Mouse (Mus musculus) spleen, postnatal 36 days (tissue): ENCODE measurements at regions not wholly inside any gene's neighbourhood (a gene's known extent, or its start where the extent isn't known, plus 50 kb on each side); places are given as distances from the start of the nearest gene placed in this dataset.
A peak's percentile ranks its signal among the peaks of the same experiment; 100 is the strongest.

ENCODE experiments used
- DNase-seq, 2 experiments: peaks; one replicate each; pipeline ENCODE4 v3.0.0; 2022; ENCODE audit warnings: low spot score in 2 of 2, mixed read lengths in 1 of 2

DNA sequence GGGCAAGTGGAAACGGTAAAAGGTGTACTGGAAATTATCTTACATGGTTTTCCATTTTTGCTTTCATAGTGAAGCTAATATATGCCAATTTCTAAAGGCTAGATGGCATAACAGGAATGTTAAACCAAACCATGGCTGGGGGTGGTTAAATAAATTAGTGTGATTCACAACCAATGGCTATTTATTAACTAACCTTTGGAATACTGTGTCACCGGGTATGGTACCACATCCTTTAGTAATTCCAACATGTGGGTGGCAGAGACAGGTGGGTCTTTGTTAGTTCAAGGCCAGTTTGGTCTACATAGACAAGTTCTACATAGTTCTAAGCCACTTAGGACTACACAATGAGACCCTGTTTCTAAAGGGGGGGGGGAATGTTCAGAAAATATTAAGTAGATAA is 179.8 kb upstream of the Plxnc1 start:
- DNase-seq: no peak

DNA sequence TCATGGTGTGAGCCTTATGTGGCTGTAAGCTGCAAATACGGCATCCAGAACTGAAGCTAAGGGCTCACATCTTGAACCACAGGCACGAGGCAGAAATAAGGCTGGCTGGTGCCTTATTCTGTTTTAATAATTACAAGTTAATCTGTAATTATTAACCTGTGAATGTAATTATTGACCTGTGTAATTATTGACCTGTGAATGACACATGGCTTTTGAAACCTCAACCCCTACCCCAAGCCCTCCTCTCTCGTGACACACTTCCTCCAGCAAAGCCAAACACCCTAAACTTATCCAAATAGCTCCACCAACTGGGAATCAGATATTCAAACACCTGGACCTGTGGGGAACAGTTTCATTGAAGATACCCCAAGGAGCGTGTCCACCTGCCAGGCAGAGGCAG is 175.4 kb upstream of the Plxnc1 start:
- DNase-seq: no peak

DNA sequence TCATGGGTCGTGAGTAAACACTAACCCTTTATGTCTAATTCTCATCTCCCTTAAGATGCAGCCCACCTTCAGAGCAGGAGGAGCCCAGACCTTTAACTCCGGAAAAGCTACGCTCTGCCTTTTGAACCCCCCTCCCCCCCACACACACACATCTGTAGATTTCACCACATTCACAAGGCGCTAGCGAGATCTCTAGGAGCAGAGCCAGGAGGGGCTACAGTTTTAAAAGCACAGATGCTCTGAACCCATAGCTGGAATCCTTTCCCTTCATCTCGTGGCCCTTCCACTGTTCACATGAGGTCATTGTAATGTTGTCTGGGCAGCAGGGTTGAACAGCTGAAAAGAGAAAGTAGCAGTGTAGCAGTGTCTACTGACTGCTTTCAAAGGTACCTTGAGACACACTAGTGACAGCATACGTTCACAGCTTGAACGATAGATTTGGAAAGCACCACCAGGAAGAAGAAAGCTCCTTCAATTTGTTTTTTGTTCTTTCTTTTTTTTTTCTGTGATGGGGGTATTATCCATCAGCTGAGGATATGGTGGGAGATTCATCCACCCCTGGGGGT is 174.2 kb upstream of the Plxnc1 start:
- DNase-seq: no peak

DNA sequence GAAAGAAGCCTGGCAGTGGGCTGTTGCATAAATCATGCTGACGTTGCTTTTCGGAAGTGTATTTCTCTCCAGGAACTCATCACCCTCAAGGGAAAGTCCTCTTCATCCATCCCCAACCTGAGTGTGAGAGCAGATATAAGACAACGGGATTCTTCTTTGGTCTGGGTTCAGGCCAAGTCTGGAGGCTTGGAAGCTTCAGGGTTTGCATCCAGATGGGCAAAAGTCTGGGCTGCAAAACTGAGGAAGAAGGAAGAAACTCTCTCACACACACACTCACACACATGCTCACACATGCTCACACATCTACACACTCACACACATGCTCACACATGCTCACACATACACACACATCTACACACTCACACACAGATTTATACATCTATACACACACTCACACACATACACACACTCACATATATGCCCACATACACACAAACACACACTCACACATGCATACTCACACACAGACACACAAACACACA is 173.1 kb upstream of the Plxnc1 start:
- no peak for DNase-seq

DNA sequence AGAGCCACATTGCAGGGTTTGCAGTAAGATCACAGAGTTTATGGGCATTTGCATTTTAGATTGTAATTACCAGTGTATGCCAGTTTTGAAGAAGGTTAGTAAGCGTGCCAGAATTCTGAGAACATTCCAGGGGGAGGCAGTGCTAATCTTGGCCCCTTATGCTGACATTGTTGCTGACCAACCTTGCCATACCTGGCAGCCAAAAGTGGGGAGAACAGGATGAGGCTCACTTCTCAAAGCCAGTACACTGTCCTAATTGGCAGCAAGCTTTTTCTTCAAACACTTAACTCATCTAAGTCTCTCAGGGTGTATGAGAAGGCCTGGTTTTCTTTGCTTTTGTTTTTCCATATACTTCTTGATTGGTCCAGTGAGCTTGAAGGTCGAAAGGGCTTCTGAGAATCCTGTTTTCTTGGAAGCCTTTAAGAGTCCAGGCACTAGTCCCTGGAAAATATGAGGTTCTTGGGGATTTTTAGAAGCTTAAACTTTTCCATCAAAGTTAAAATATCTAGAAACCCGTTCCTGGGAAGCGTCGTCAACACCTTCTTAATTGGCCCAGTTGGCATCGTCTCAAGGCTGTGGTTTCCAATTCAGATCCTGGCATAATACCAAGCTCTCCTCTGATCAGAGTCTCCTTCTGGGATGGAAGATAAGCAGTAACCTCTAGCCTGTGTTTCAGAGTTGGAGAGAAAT is 172.6 kb upstream of the Plxnc1 start:
- DNase-seq: no peak

DNA sequence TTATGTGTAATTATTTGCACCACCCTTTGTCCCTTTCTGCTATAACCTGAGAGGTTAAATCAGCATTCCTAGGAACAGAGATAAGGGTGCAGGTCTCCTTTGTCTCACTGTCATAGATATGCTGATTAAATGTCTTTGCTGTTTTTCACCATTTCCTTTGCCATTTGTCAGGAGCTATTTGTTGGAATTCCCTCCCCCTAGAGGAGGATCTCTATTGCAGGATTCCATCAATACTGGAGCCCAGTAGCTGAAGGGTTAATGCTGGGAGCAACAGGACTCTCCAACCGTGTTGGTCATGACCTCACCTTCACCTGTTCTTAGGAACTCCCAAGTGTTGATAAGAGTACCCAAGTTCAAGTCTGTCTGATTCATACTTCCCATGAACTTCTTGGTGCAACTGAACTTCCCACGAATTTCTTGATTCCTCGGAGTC is 172.0 kb upstream of the Plxnc1 start:
- DNase-seq: no peak

DNA sequence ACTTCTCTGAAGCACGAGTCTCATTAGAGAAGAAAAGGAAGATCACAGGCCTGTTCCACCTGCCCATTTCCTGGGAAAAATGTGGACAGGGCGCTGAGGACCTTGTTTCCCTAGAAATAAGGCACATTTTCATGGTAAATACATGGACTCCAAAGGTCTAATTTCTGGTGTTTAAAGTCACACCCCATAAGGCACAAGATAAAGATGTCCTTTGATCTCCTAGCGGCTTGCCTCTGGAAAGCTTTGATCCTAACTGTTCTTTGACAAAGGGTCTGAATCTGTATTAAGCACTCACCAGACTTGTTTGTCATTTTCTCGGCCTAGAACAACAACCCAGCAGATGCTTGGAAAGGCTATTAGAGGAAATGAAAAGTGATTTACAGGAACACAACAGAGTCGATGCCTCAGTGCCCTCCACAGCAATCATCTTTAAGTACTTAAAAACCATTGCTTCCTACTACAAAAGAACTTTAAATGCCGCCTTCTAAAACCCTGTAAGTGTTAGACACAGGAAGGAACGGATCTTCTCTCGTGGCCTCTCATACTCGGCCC is 168.3 kb upstream of the Plxnc1 start:
- DNase-seq: no peak

DNA sequence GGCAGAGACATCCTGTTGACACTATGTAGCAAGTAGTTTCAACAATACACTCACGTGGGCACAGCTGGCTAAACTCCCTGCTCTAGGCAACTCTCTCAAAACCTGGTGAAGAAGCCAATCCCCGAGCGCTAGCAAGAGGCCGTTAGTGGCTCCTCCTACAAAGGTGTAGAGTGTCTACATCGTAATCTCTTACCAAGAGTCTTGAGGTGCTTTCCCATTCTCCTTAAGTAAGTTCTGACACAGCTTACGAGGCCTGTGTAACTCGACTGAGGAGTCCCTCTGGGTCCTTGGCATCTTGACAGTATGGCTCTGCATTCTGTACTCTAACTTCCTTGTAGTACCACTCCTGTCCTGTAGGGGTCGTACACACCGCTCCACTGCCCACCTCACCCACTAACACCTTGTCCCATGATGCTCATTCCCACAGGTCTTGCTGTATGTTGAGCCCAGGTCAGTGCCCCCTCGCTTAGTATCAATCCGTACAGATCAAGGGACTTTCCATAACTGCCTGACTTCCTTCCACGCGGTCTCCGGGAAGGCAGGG is 167.7 kb upstream of the Plxnc1 start:
- no peak for DNase-seq

DNA sequence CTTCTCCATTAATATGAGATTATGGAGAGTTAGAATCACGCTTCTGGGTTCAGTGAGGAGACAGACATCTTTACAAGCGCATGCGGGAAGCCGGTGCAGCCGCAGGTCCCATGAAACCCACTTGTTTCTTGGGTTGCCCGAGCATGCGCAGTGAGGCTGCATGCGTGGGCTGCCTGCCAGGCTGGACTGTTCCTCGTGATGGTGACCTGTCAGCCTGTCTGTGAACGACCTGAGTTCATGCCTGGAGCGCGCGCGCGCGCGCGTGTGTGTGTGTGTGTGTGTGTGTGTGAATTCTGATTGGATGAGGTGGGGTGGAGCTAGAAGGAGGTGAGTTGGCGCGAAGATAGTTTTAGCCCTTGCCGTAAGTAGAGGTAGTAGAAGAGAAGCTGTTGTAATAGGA is 166.2 kb upstream of the Plxnc1 start:
- no peak for DNase-seq

DNA sequence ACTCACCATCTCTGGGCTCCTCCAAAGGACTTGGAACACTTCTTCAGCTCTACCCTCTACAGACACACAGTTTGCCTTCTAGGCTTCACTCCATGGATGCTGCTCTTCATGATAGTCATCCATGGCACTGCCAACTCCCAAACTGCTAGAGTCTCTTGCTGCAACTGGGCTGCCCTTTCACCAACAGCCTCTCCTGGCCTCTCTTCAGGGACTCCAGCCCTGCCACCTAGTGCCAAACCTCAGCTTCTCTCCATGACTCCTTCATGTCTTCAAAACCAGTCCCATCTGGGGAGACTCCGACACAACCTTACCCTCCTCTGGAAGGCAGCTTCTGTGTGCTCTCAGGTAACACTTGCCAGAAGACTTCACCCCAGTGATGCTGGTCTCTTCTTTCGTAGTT is 164.9 kb upstream of the Plxnc1 start:
- DNase-seq: no peak

DNA sequence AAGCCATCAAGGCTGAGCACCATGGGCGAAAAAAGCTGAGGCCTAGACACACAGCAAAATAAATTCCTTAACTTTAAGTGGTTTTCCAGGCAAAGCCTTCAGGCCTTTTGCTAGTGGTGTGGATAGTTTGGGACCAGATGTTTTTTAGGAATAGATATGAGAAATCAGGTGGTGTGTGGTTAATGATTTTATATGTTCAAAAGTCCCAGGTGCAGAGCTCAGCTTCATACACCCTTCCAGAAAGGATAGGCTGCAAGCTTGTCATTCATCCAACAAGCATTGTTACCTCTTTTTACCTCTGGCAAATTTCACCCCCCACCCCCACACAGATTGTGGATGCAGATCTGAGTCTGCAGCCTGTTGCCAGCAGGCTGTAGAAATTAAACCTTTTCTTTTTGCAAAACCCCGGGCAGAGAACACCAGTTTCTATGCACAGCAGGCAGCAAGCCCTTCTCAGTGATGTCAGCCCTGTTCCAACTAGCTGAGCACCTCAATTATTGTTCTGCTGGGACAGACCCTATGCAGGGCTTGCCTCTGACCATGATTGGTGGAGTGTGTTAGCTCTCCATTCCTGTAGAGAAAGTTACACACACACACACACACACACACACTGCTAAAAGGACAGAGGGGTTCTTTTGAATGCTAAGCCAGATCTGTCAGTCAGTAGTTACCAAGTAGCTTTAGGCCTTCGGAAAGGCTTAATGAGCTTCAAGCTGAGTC is 163.1 kb upstream of the Plxnc1 start:
- DNase-seq: no peak

DNA sequence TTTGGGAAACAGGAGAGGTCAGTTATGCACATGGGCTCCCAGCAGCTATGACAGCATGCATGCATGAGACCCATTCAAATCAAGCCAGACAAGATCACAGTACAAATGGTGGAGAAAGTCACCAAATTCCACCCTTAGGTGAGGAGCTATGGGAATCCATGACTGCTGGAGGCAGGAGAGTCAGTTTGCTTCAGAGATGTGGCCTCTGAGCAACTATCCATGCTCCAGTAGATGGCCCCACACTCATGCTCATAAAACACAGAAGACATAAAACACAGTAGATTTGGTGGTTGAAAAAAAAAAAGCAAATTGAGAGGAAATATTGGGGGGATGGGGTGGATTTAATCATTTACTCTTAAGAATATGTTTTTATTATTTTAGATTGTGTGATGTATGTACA is 159.2 kb upstream of the Plxnc1 start:
- no peak for DNase-seq

DNA sequence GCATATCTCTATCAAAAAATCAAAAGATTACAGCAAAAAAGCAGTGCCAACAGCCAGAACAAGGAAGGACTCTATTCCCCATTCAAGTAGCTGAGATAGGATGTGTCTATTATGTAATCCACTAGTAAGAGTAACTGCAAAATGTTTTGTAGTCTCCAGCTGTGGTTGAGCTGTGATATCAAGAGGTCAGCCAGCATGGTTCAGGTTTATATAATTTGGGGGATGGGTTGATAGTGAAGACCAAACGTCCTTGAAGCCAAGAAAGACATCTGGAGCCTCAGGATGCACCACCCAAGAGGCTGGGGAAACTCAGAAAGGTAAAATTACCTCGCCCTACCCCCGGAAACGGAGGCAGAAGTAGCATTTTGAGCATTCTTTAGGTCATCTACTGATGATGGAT is 158.3 kb upstream of the Plxnc1 start:
- DNase-seq: no peak

DNA sequence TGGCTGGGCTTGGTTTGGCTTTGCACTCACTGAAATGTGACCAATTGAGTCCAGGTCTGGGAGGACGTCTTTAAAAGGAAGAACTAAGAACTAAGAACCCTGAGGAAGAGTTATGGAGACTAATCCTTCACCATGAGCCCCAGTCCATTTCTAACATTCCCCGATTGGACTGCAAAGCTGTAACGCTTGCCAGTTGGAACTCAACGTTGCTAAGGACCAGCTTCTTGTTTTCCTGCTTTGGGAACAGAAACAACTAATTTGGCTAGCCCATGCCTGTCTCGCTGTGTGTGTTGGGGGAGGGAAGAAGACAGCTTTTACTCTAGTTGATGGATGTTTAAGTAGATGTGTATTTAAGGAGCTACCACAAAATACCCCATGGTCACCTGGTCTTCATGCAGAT is 155.3 kb upstream of the Plxnc1 start:
- no peak for DNase-seq

DNA sequence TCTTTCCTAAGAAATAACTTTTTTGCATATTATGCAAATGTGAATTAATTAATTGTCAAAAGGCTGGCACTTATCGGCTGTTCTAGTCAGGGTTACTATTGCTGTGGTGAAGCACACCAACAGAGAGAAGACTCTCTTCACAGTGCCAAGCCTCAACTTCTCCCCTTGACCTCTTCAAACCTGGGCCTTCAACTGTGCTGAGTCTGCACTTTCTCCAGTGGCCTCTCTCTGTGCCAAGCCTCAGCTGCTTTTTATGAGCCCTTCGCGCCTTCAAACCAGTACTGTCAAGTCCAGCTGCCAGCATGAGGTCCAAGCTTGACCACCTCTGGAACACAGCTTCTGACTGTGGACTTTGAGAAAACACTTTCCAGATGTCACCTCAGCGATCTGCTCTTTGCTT is 151.2 kb upstream of the Plxnc1 start:
- no peak for DNase-seq

DNA sequence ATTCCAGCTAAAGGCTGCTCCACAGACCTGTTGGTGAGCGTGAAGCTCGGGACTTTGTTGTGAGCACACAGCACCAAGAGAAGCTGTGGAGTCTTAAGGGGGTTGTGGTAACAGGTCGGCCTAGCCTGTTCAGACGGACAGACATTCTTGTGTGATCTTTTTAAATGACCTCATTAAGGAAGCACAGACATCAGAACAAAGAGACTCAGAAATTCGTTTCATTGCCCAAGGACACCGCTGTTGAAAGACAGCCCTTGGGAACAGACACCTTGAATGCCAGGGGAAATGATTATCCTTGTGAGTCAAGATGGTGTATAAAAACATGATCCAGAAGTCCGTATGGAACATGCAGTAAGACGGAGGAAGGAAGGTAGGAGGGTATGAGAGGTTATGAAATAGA is 150.1 kb upstream of the Plxnc1 start:
- DNase-seq: no peak

DNA sequence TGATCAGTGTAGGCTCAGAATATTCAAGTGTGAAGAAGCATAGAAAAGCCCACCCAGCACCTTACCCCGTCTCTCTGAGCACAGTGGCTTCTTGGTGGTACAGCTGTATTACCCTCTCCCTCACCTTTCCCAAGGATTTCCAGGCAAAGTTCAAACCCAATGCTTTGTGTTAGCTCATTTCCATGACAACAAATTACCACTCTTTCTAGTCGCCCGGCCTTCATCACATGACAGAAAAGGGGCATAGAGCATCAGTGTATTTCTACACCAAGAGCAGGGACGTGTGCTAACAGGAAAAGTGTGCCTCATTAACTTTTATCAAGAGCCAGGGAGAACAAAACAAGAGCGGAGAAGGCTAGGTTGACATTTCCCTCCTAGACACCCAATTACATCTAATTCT is 148.6 kb upstream of the Plxnc1 start:
- DNase-seq: no peak

DNA sequence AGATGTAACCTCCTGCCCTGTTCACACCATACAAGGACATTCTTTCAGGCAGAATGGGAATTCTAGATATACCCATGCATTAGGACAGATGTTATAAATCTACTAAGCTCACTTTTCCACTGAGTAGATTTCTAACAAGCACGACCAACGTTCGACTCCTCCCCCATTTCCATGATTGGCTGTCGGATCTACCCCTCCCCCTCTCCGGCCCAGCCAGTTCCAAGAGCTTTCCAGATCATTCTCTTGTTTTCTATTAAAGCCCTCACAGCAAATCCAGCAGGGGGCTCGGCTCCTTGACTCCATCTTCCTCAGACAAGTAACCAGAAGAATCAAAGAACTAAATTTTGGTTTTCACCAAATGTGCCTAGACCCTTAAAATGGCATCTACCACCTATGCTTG is 146.5 kb upstream of the Plxnc1 start:
- DNase-seq: no peak

DNA sequence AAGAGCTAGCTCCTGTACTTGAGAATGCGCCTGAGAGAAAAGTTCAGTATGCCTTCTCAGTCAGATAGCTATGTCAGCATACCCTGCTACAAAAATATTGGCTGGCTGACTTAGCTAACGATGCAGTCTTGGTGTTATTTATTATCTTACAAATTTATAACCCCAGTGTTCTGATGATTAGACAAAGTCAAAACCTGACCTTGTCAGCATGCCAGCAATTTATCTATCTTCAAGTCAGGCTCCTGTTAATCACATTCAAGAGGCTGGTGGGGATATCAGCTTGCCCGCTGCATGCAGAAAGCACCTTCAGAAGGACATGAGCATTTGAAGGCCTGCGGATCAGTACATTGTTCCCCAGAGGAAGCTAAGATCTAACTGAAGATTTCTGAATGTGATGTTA is 146.0 kb upstream of the Plxnc1 start:
- DNase-seq: no peak

DNA sequence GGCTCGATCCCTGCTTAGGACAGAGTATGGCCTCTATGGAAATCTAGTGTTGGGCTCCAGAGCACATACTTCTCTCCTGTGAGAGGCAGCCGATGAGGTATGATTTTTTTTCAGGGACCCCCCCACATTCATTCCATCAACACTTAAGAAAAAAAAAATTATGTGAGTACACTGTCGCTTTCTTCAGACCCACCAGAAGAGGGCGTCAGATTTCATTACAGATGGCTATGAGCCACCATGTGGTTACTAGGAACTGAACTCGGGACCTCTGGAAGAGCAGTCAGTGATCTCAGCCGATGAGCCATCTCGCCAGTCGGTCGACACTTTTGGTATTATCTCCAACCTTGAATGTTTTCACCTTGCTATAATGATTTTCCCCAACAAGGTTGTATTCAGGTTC is 145.4 kb upstream of the Plxnc1 start:
- DNase-seq: no peak

DNA sequence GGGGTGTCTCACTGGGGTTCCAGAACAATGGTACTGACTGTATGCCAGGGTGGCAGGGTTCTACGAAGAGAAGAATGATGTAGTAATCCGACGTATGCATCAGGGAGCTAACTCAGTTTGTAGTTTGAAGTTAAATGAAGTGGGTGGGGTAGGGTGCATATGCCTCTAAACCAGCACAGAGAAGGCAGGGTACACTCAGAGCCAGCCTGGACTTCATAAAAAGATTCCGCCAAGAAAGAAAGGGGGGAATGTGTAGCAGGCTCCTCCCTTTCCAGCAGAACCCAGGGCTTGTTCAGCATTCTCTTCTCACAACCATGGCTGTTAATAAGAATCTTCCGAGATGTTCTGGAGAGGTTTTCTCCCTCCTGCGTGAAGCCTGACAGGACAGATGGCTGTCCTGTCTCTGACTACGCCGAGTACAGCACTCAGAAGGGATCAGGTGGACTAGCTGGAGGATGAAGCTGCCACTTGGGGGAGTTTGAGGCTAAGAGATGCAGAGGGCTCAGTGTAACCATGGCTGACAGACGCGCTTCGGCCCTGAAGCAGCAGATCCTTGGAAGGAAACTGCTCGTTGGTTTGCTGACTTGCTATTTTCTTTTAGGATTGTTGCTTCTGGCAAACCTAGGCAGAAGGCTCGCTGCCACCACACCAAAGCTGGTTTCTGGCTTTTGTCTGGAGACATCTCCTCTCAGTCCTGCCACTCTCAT is 143.4 kb upstream of the Plxnc1 start:
- peak; percentile 19 to 21 for DNase-seq

DNA sequence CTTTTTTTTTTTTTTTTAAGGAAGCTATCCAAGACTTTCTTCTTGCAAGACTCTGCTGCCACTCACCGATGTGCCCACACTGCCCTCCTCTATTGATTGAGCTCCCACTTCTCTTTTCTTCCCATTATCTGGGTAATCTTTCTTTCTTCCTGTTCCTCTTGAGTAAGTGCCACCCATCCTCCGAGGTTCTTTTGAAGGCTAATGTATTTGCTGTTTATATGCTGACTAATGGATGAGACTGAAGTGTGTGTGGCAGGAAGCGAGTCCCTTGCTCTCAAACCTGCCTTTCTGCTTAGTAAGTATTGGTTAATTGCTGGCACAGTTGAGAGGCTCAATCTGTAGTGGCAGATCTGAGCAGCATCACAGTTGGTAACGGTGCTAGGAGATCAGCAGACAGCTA is 142.1 kb upstream of the Plxnc1 start:
- no peak for DNase-seq
